Mouse (Mus musculus) liver, embryonic 14.5 days (tissue): ENCODE measurements around the gene Slc45a1. TPM values are rescaled to one million over a fixed set of nuclear protein-coding genes. Genes with fewer than 3 reads are reported as not detected.
A peak's percentile ranks its signal among the peaks of the same experiment; 100 is the strongest.

Experiments used
- ATAC-seq: fragments of 200-750 bp; cut with Nextera tagmentation; 2 replicates; pipeline ENCODE4 v1.8.0; 2017; ENCODE audit warnings: moderate number of reproducible peaks, mild to moderate bottlenecking, moderate library complexity; ENCODE audit not compliant: insufficient read depth
- DNase-seq, 3 experiments: peaks; one replicate each; pipeline ENCODE4 v3.0.0-alpha.2; 2012 to 2013; ENCODE audit warnings: low read depth in 3 of 3, low spot score in 3 of 3
- H3K27ac ChIP-seq: fragments of 300-500 bp; sonication (generic); 2 replicates; pipeline ENCODE4 v1.5.1; 2014; ENCODE audit warnings: moderate library complexity, mild to moderate bottlenecking, control low read depth, inconsistent platforms
- H3K27me3 ChIP-seq: fragments of 300-500 bp; sonication (generic); 2 replicates; pipeline ENCODE4 v1.6.1; 2014; ENCODE audit warnings: mild to moderate bottlenecking, low read length, moderate library complexity; ENCODE audit not compliant: control insufficient read depth, insufficient read depth
- H3K36me3 ChIP-seq: fragments of 300-500 bp; sonication (generic); replicated peaks from 2 replicates; pipeline ENCODE4 v1.6.1; 2014; ENCODE audit warnings: low read depth; ENCODE audit not compliant: control insufficient read depth, insufficient read depth
- H3K4me1 ChIP-seq, 2 experiments: fragments of 200-500 bp in 1 of 2; fragments of 300-500 bp in 1 of 2; sonication (generic) in 1 of 2; replicated peaks; 2 replicates each; pipeline ENCODE4 v1.6.1; 2012 to 2014; ENCODE audit warnings: antibody characterized with exemption in 1 of 2, inconsistent platforms in 1 of 2, low read length in 1 of 2; ENCODE audit not compliant: control insufficient read depth in 2 of 2, insufficient read depth in 2 of 2
- H3K4me2 ChIP-seq: fragments of 300-500 bp; sonication (generic); 2 replicates; pipeline ENCODE4 v1.6.1; 2014; ENCODE audit warnings: low read depth, mild to moderate bottlenecking, control low read depth, moderate library complexity
- H3K4me3 ChIP-seq, 2 experiments: fragments of 200-500 bp in 1 of 2; fragments of 300-500 bp in 1 of 2; sonication (generic) in 1 of 2; 2 replicates each; pipeline ENCODE4 v1.5.1; 2012 to 2014; ENCODE audit warnings: low read depth in 2 of 2, low read length in 2 of 2, mild to moderate bottlenecking in 2 of 2, control low read depth in 1 of 2, inconsistent platforms in 1 of 2, moderate library complexity in 1 of 2; ENCODE audit not compliant: insufficient read depth in 1 of 2
- H3K9ac ChIP-seq: fragments of 300-500 bp; sonication (generic); replicated peaks from 2 replicates; pipeline ENCODE4 v1.6.1; 2014; ENCODE audit warnings: mild to moderate bottlenecking, control low read depth, moderate library complexity
- H3K9me3 ChIP-seq: fragments of 300-500 bp; sonication (generic); 2 replicates; pipeline ENCODE4 v1.6.1; 2016; ENCODE audit warnings: low read length, mixed read lengths; ENCODE audit not compliant: control insufficient read depth
- CTCF ChIP-seq: IDR thresholded peaks from 2 replicates; pipeline ENCODE4 v1.5.1; 2016; ENCODE audit warnings: antibody characterized with exemption, low read depth, control low read depth
- EP300 ChIP-seq: IDR thresholded peaks from 2 replicates; pipeline ENCODE4 v1.6.1; 2016; ENCODE audit warnings: antibody characterized with exemption, low read depth
- WGBS: fragments of 180-500 bp; shearing (Covaris S2); extraction: QIAGEN DNeasy Blood & Tissue Kit; methylation state at CpG from one replicate; pipeline ENCODE4 v1.1.7; 2014; ENCODE audit not compliant: insufficient replicate concordance; 5-methylcytosine and 5-hydroxymethylcytosine counted together
- polyA plus RNA-seq, 2 experiments: library from polyadenylated mRNA; depleted of rRNA in 1 of 2; stranded (reverse) in 1 of 2; unstranded in 1 of 2; fragments of >200 nt; fragmentation: Nextera tagmentation in 1 of 2; extraction: Ambion mirVana in 1 of 2; gene quantifications; 2 replicates each; pipeline versions ENCODE4 v1.2.1 to v1.2.3; 2012 to 2014

Slc45a1 gene
- polyA plus RNA-seq, 2 experiments: not detected

DNA sequence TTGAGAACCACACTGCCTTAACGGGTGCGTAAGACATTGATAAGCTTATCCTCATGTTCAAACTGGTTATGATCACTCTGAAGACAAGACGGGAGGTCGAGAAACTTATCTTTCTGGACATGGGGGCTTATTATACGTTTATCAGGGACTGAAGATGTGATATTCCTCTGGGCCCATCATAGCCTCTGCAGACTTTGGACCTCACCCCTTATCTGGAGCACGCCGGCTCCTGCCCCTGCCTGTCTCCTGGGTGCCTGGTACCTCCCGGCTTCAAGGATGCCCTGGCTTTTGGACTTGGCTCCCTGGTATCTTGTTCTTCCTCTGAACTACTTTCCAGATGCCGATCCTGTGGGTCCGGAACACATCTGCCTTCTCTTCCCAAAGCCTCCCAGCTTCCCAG, 37.6 kb upstream of the Slc45a1 start:
- Histone ChIP-seq H3K27ac (no peak overlapping the region), H3K36me3 (no peaks in the 10 kb centered on the region), H3K9me3 (no peaks in the 10 kb centered on the region), H3K9ac (no peak overlapping the region), H3K4me1 (peaks cover 7 to 37% of the 10 kb centered on the region in 2 experiments), H3K4me2 (no peak overlapping the region), H3K27me3 (no peaks in the 10 kb centered on the region), H3K4me3 (no peak overlapping the region)
- WGBS: 46% methylated on average over 10 of the region's 10 CpGs
- DNase-seq (peak in 2 of 3 experiments; percentile 44 to 51), ATAC-seq (peak; percentile 74)
- TF ChIP-seq CTCF (no peak), EP300 (peak; percentile 43)

DNA sequence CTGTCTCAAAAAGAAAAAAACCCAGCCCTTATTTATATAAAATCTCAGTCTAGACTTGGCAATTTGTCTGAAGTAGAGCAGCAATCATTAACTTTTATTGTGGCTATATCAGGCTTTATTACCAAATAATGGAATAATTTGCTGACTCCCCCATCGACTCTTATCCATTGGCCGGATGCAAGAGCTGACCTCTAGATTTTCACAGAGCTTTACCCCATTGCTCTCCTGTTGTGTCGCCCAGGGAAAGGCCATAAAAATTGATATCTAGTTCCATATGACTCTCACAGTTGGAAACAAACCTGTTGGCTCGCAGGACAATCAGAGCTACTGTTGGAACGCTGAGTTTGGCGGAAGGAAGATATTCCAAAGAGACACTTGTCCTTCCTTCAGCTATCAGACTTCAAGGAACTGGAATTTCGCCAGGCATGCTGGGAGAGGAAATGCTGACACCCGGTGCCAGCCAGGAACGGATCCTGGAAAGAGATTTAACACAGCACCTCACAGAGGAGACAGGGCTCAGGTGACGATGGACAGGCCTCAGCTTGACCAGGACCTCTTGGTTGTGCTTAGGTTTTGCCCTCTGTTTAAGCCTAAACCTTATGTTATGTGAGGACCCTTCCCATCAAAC, 35.3 kb upstream of the Slc45a1 start:
- no peak overlapping the region for H3K9ac ChIP-seq
- no peak overlapping the region for H3K4me2 ChIP-seq
- no peaks in the 10 kb centered on the region for H3K9me3 ChIP-seq
- H3K4me1 ChIP-seq: peaks cover 7 to 31% of the 10 kb centered on the region in 2 experiments
- H3K27me3 ChIP-seq: no peaks in the 10 kb centered on the region
- DNase-seq (no peak), ATAC-seq (no peak)
- WGBS: 66% methylated on average over 10 of the region's 10 CpGs
- TF ChIP-seq EP300 (no peak), CTCF (no peak)
- no peak overlapping the region for H3K27ac ChIP-seq
- H3K4me3 ChIP-seq: no peak overlapping the region
- no peaks in the 10 kb centered on the region for H3K36me3 ChIP-seq

DNA sequence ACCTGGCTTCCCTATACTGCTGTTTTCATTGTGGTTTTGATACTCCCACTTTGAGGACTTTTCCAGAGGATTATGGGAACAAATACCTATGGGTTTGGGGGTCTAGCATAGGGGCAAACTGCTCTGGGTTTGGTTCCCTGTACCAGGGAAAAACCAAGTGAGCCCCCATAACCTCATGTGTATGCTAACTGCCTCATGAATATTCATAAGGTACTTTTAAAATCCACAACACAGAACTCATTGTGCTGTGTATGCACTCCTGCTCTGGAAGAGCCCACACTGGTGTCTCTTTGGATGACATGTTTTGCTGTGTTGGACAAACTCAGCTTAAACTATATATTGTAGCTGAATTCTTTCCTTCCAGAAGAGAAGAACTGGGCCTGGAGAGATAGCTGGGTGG, 34.6 kb upstream of the Slc45a1 start:
- H3K27me3 ChIP-seq: no peaks in the 10 kb centered on the region
- H3K4me1 ChIP-seq: peaks cover 7 to 28% of the 10 kb centered on the region in 2 experiments
- H3K9me3 ChIP-seq: no peaks in the 10 kb centered on the region
- H3K4me2 ChIP-seq: no peak overlapping the region
- H3K9ac ChIP-seq: no peak overlapping the region
- ATAC-seq: no peak
- no peaks in the 10 kb centered on the region for H3K36me3 ChIP-seq
- DNase-seq: no peak
- H3K4me3 ChIP-seq: no peak overlapping the region
- no peak for TF ChIP-seq CTCF
- H3K27ac ChIP-seq: no peak overlapping the region; the same call in 1 of the 2 replicates

DNA sequence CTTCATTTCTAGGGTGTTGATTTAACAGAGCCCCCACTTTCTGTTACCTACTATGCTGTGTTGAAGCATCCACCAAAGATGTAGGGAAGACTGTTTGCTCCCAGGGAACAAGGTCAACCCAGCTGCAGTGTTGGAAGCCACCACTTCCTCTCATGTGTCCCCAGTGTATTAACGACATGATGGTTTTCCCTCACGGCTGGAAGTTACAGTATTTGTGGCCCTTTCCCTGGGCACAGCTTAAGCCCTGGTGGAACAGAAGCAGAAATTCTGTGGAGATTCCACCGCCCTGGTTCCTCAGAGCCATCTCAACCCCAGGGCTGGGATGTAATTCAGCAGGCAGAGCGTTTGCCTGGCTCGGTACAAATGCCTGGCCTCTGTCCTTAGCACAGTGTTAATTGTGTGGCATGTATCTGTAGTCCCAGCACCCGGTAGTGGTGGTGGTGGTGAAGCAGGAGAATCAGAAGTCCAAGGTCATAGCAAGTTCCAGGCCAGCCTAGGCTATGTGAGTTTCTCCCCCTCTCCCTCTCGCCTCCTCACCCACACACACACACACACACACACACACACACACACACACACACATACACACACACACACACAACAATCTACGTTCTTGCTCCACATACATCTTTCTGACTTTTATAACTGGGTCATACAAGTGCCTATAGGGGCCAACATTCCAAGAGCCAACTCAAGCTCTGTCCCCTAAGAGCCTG, 34.0 kb upstream of the Slc45a1 start:
- no peak for DNase-seq
- peak; percentile 38 for ATAC-seq
- peak overlapping the region; percentile 59 for H3K27ac ChIP-seq
- H3K9ac ChIP-seq: no peak overlapping the region
- H3K36me3 ChIP-seq: no peaks in the 10 kb centered on the region
- 41% methylated on average over 7 of the region's 8 CpGs for WGBS
- TF ChIP-seq CTCF: no peak
- TF ChIP-seq EP300: no peak
- no peak overlapping the region for H3K4me2 ChIP-seq
- H3K4me3 ChIP-seq: no peak overlapping the region
- no peaks in the 10 kb centered on the region for H3K9me3 ChIP-seq
- H3K27me3 ChIP-seq: no peaks in the 10 kb centered on the region
- peaks cover 7 to 23% of the 10 kb centered on the region in 2 experiments for H3K4me1 ChIP-seq

DNA sequence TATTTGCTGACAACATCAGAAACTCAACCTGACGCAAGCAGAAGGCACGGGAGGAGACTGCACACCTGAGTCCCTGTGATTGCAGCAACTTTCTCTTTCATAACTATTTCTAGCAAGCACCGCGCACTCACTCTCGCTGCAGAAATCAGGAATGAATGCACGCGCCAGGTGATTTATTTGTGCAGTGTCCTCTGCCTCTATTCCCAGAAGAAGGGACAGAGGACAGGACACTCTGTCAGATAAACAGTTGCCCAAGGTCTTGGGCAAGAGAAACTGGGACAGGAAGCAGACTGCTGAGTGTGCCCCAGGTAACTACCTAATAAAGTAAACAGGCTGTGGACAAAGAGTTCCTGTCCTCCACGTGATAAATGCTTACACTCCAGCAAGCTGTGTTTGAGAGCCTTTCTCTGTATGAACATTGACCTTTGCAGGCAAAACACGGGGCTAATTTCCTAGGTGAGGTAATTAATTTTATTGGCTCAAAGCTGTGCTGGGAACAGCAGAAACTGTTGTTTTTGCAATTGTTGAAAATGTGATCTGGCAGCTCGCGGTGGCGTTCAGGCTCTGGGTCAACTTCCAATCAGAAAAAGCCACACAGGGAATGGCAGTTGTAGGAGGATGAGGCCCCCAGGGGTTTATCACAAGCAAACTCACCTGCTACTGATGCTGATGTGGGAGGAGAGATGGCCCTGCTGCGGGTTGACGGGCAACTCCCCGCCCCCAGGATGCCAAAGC, 33.2 kb upstream of the Slc45a1 start:
- DNase-seq (peak in 1 of 3 experiments; percentile 27), ATAC-seq (peak; percentile 47)
- peak overlapping the region; percentile 59; the same call in 1 of the 2 replicates for H3K27ac ChIP-seq
- no peak overlapping the region for H3K9ac ChIP-seq
- H3K4me1 ChIP-seq: peaks cover 7 to 25% of the 10 kb centered on the region in 2 experiments
- no peaks in the 10 kb centered on the region for H3K9me3 ChIP-seq
- TF ChIP-seq CTCF (no peak), EP300 (no peak)
- H3K4me2 ChIP-seq: peak overlapping the region; percentile 28; the same call in 1 of the 2 replicates
- no peaks in the 10 kb centered on the region for H3K36me3 ChIP-seq
- no peak overlapping the region for H3K4me3 ChIP-seq
- 40% methylated on average over 15 of the region's 15 CpGs for WGBS
- H3K27me3 ChIP-seq: no peaks in the 10 kb centered on the region
